Mouse (Mus musculus) T-helper 17 cell (primary cell): ENCODE results near the gene Otol1.

Source experiments
- in situ Hi-C, 2 experiments: fragments of 300-600 bp; cut with MboI, MseI; formaldehyde crosslinking; loops; 1 replicate in 1 of 2; 2 replicates in 1 of 2; pipeline ENCODE4 v1.15.1; 2025; ENCODE audit warnings: high pct_unique_total_duplicates in 2 of 2

Gene Otol1

GRCm38 (mm10) chr3:70007313-70007712, at the start of gene Otol1:
Otol1 (plus strand) TSS chr3:70007613.
- in situ Hi-C loops, result no loop called here

- in situ Hi-C loops, result loop anchor here in 1 of 2 experiments (10.0 kb wide), 1 partner anchor 1987 kb away; no protein-coding TSS in a partner anchor
Measured at GRCm38 (mm10) chr3:69962187-69962586, 45.2 kb upstream of the Otol1 start.

GRCm38 (mm10) chr3:69971482-69972097, 35.8 kb upstream of the Otol1 start:
- in situ Hi-C loops, result no loop called here

- in situ Hi-C loops, result no loop called here
Measured at GRCm38 (mm10) chr3:69978092-69978491, 29.3 kb upstream of the Otol1 start.

GRCm38 (mm10) chr3:69993806-69994205, 13.6 kb upstream of the Otol1 start:
- in situ Hi-C loops, result no loop called here

GRCm38 (mm10) chr3:70001540-70001939, 5.9 kb upstream of the Otol1 start:
- in situ Hi-C loops, result no loop called here

GRCm38 (mm10) chr3:70003126-70003764, 4.2 kb upstream of the Otol1 start:
- in situ Hi-C loops, result no loop called here

GRCm38 (mm10) chr3:70003955-70004354, 3.5 kb upstream of the Otol1 start:
- in situ Hi-C loops, result no loop called here

GRCm38 (mm10) chr3:70004379-70004778, 3.0 kb upstream of the Otol1 start:
- in situ Hi-C loops, result no loop called here

GRCm38 (mm10) chr3:70012641-70013040, 5.2 kb downstream of the Otol1 start:
- in situ Hi-C loops, result no loop called here

- in situ Hi-C loops, result no loop called here
Measured at GRCm38 (mm10) chr3:70026605-70027004, 19.2 kb downstream of the Otol1 start.

GRCm38 (mm10) chr3:70029260-70029659, 21.8 kb downstream of the Otol1 start:
- in situ Hi-C loops, result no loop called here

GRCm38 (mm10) chr3:70035593-70035992, 28.2 kb downstream of the Otol1 start:
- in situ Hi-C loops, result no loop called here
